Mouse (Mus musculus) embryonic facial prominence, embryonic 15.5 days (tissue): ENCODE results near the gene Fermt1. TPM values are rescaled to one million over a fixed set of nuclear protein-coding genes. Genes with fewer than 3 reads are reported as not detected.
A peak's percentile ranks its signal among the peaks of the same experiment; 100 is the strongest.

Experiments
- ATAC-seq: fragments of 200-750 bp; cut with Nextera tagmentation; 2 replicates; pipeline ENCODE4 v1.8.0; 2017; ENCODE audit warnings: low read depth, moderate TSS enrichment; ENCODE audit not compliant: insufficient number of reproducible peaks, low FRiP score, low TSS enrichment
- H3K27ac ChIP-seq: fragments of 300-500 bp; sonication (generic); replicated peaks from 2 replicates; pipeline ENCODE4 v1.5.1; 2015; ENCODE audit warnings: mild to moderate bottlenecking, inconsistent platforms
- H3K27me3 ChIP-seq: fragments of 300-500 bp; sonication (generic); 2 replicates; pipeline ENCODE4 v1.6.1; 2015; ENCODE audit warnings: inconsistent platforms
- H3K36me3 ChIP-seq: fragments of 300-500 bp; sonication (generic); 2 replicates; pipeline ENCODE4 v1.6.1; 2015; ENCODE audit warnings: mild to moderate bottlenecking, inconsistent platforms
- H3K4me1 ChIP-seq: fragments of 300-500 bp; sonication (generic); 2 replicates; pipeline ENCODE4 v1.6.1; 2015; ENCODE audit warnings: inconsistent platforms
- H3K4me2 ChIP-seq: fragments of 300-500 bp; sonication (generic); replicated peaks from 2 replicates; pipeline ENCODE4 v1.6.1; 2015; ENCODE audit warnings: mild to moderate bottlenecking, inconsistent platforms
- H3K4me3 ChIP-seq: fragments of 300-500 bp; sonication (generic); replicated peaks from 2 replicates; pipeline ENCODE4 v1.5.1; 2015; ENCODE audit warnings: mild to moderate bottlenecking, inconsistent platforms
- H3K9ac ChIP-seq: fragments of 300-500 bp; sonication (generic); 2 replicates; pipeline ENCODE4 v1.6.1; 2015; ENCODE audit warnings: inconsistent platforms
- H3K9me3 ChIP-seq: fragments of 300-500 bp; sonication (generic); replicated peaks from 2 replicates; pipeline ENCODE4 v1.6.1; 2016; ENCODE audit warnings: inconsistent platforms
- WGBS: fragments of 180-500 bp; shearing (Covaris S2); methylation state at CpG from one replicate; pipeline ENCODE4 v1.1.7; 2015; 5-methylcytosine and 5-hydroxymethylcytosine counted together
- polyA plus RNA-seq: library from polyadenylated mRNA; unstranded; fragments of >200 nt; fragmentation: Nextera tagmentation; extraction: Ambion mirVana; gene quantifications from 2 replicates; pipeline ENCODE4 v1.2.1, GENCODE M21; 2015

The Fermt1 gene
- polyA plus RNA-seq, 1 experiment from 2014 or later = 23.5 TPM

GRCm38 (mm10) chr2:132880844-132881645 lies 64.7 kb downstream of the Fermt1 start, which contains the start of gene Lrrn4:
Lrrn4 (minus strand) TSS chr2:132880891.
- Histone ChIP-seq H3K4me2 (peak within 1 kb of the TSS; percentile 96), H3K36me3 (no peaks in the 10 kb centered on the region), H3K4me3 (peak within 1 kb of the TSS; percentile 50), H3K9me3 (no peaks in the 10 kb centered on the region), H3K9ac (peak within 1 kb of the TSS; percentile 4; the same call in 1 of the 2 replicates), H3K27ac (no peak within 1 kb of the TSS), H3K4me1 (peaks cover 11% of the 10 kb centered on the region), H3K27me3 (peaks cover 39% of the 10 kb centered on the region)
- ATAC-seq = no peak
- 10% methylated on average over 12 of the region's 12 CpGs for WGBS

- Histone ChIP-seq H3K4me3 (peak overlapping the region; percentile 50), H3K36me3 (no peaks in the 10 kb centered on the region), H3K27me3 (peaks cover 39% of the 10 kb centered on the region), H3K9me3 (no peaks in the 10 kb centered on the region), H3K4me1 (peaks cover 11% of the 10 kb centered on the region), H3K4me2 (peak overlapping the region; percentile 96), H3K27ac (no peak overlapping the region), H3K9ac (peak overlapping the region; percentile 4; the same call in 1 of the 2 replicates)
- under 1% methylated on average over 57 of the region's 58 CpGs for WGBS
- peak; percentile 73 for ATAC-seq
Observed at GRCm38 (mm10) chr2:132879261-132880044, 66.3 kb downstream of the Fermt1 start.

GRCm38 (mm10) chr2:132876991-132877390 lies 68.7 kb downstream of the Fermt1 start:
- Histone ChIP-seq H3K9ac (no peak overlapping the region), H3K36me3 (no peaks in the 10 kb centered on the region), H3K27me3 (peaks cover 39% of the 10 kb centered on the region), H3K4me2 (no peak overlapping the region), H3K9me3 (no peaks in the 10 kb centered on the region), H3K27ac (no peak overlapping the region), H3K4me1 (peaks cover 11% of the 10 kb centered on the region), H3K4me3 (no peak overlapping the region)
- ATAC-seq = no peak
- WGBS = 63% methylated on average over 1 of the region's 1 CpGs

GRCm38 (mm10) chr2:132873657-132874326 lies 71.9 kb downstream of the Fermt1 start:
- Histone ChIP-seq H3K4me1 (no peaks in the 10 kb centered on the region), H3K4me2 (no peak overlapping the region), H3K27ac (no peak overlapping the region), H3K36me3 (no peaks in the 10 kb centered on the region), H3K4me3 (no peak overlapping the region), H3K27me3 (peaks cover 14% of the 10 kb centered on the region), H3K9ac (no peak overlapping the region), H3K9me3 (no peaks in the 10 kb centered on the region)
- 77% methylated on average over 10 of the region's 10 CpGs for WGBS
- no peak for ATAC-seq

- H3K4me2 ChIP-seq = no peak overlapping the region
- no peak for ATAC-seq
- H3K9ac ChIP-seq = no peak overlapping the region
- no peak overlapping the region for H3K27ac ChIP-seq
- H3K36me3 ChIP-seq = 0 out of 2 replicates have a peak, but pooled peaks cover 5% of the 10 kb centered on the region
- WGBS = 63% methylated on average over 3 of the region's 3 CpGs
- H3K4me1 ChIP-seq = no peaks in the 10 kb centered on the region
- no peaks in the 10 kb centered on the region for H3K27me3 ChIP-seq
- H3K9me3 ChIP-seq = no peaks in the 10 kb centered on the region
- no peak overlapping the region for H3K4me3 ChIP-seq
Observed at GRCm38 (mm10) chr2:132871663-132872062, 74.0 kb downstream of the Fermt1 start.

GRCm38 (mm10) chr2:132870286-132870685 lies 75.4 kb downstream of the Fermt1 start:
- no peak overlapping the region for H3K4me3 ChIP-seq
- no peaks in the 10 kb centered on the region for H3K4me1 ChIP-seq
- H3K9ac ChIP-seq = no peak overlapping the region
- no peak for ATAC-seq
- no peak overlapping the region for H3K4me2 ChIP-seq
- H3K27me3 ChIP-seq = no peaks in the 10 kb centered on the region
- H3K36me3 ChIP-seq = peaks cover 11% of the 10 kb centered on the region; the same call in 1 of the 2 replicates
- no peak overlapping the region for H3K27ac ChIP-seq
- 66% methylated on average over 4 of the region's 4 CpGs for WGBS
- H3K9me3 ChIP-seq = no peaks in the 10 kb centered on the region

- Histone ChIP-seq H3K9ac (no peak overlapping the region), H3K27me3 (no peaks in the 10 kb centered on the region), H3K4me3 (no peak overlapping the region), H3K36me3 (peaks cover 14% of the 10 kb centered on the region; the same call in 1 of the 2 replicates), H3K4me2 (no peak overlapping the region), H3K4me1 (no peaks in the 10 kb centered on the region), H3K9me3 (no peaks in the 10 kb centered on the region), H3K27ac (no peak overlapping the region)
- no peak for ATAC-seq
- WGBS = 85% methylated on average over 5 of the region's 5 CpGs
Observed at GRCm38 (mm10) chr2:132869682-132870081, 76.0 kb downstream of the Fermt1 start.

GRCm38 (mm10) chr2:132867521-132867920 lies 78.2 kb downstream of the Fermt1 start:
- Histone ChIP-seq H3K4me3 (no peak overlapping the region), H3K9ac (no peak overlapping the region), H3K27ac (no peak overlapping the region), H3K36me3 (peaks cover 19% of the 10 kb centered on the region; the same call in 1 of the 2 replicates), H3K4me2 (no peak overlapping the region), H3K9me3 (no peaks in the 10 kb centered on the region), H3K27me3 (no peaks in the 10 kb centered on the region), H3K4me1 (no peaks in the 10 kb centered on the region)
- ATAC-seq = no peak
- 74% methylated on average over 5 of the region's 5 CpGs for WGBS

- ATAC-seq = no peak
Observed at GRCm38 (mm10) chr2:132863325-132863724, 82.4 kb downstream of the Fermt1 start.

GRCm38 (mm10) chr2:132861456-132861855 lies 84.2 kb downstream of the Fermt1 start:
- Histone ChIP-seq H3K36me3 (peaks cover 14% of the 10 kb centered on the region; the same call in 1 of the 2 replicates), H3K4me1 (no peaks in the 10 kb centered on the region), H3K4me3 (no peak overlapping the region), H3K27me3 (no peaks in the 10 kb centered on the region), H3K9ac (no peak overlapping the region), H3K9me3 (no peaks in the 10 kb centered on the region), H3K27ac (no peak overlapping the region), H3K4me2 (no peak overlapping the region)
- no peak for ATAC-seq
- 82% methylated on average over 2 of the region's 2 CpGs for WGBS

More at GRCm38 (mm10) chr2:132863325-132863724, 82.4 kb downstream of the Fermt1 start:
- Histone ChIP-seq H3K27ac (no peak overlapping the region), H3K4me2 (no peak overlapping the region), H3K9me3 (no peaks in the 10 kb centered on the region), H3K27me3 (no peaks in the 10 kb centered on the region), H3K9ac (no peak overlapping the region), H3K4me1 (no peaks in the 10 kb centered on the region), H3K4me3 (no peak overlapping the region), H3K36me3 (peaks cover 19% of the 10 kb centered on the region; the same call in 1 of the 2 replicates)
- WGBS = 97% methylated on average over 2 of the region's 2 CpGs

- Histone ChIP-seq H3K4me2 (no peak overlapping the region), H3K9ac (no peak overlapping the region), H3K27ac (no peak overlapping the region), H3K9me3 (no peaks in the 10 kb centered on the region), H3K36me3 (peaks cover 8% of the 10 kb centered on the region; the same call in 1 of the 2 replicates), H3K4me3 (no peak overlapping the region), H3K4me1 (no peaks in the 10 kb centered on the region), H3K27me3 (no peaks in the 10 kb centered on the region)
- no peak for ATAC-seq
Observed at GRCm38 (mm10) chr2:132860435-132860834, 85.3 kb downstream of the Fermt1 start.
